Mouse (Mus musculus): ENCODE measurements around the gene BC028528. TPM values are rescaled to one million over a fixed set of nuclear protein-coding genes. Genes with fewer than 3 reads are reported as not detected.
"Not testable (repeated sequence)": the region's sequence is repeated elsewhere in the genome, so short reads cannot be mapped to it uniquely, and the experiment has no call there.

BC028528 gene
- polyA plus RNA-seq, 1 experiment = 5.6 TPM

DNA sequence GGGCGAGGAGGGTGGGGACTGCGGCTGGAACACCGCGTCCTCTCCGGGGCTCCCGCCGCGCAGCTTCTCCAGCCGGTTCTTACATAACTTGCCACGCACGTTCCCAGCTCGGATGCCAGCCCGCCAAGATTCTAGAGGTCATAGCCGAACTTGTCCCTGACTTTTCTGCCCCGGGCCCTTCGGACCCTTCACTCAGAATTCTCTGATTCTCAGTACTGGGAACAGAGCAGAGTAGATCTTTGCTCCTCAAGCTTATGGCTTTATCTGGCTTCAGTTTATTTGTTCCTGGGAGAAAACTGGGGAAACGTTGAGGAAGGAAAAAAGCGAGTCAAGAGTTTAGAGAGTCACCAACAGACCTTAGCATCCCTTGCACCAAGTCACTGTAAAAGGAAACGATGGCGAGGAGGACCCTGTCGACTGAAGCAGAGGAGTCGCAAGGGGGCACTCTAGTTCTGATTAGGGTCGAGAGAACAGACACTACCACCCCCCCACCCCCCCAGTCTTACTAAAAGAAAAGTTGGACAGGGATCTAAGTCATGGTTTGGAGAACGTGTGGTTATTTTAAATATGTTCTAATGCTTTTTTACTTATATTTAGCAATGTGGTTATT is 8.9 kb downstream of the BC028528 start:
- 1% methylated on average over 24 of the region's 24 CpGs for WGBS
- no peak for DNase-seq (ENCODE audit: low read depth, low spot score)

DNA sequence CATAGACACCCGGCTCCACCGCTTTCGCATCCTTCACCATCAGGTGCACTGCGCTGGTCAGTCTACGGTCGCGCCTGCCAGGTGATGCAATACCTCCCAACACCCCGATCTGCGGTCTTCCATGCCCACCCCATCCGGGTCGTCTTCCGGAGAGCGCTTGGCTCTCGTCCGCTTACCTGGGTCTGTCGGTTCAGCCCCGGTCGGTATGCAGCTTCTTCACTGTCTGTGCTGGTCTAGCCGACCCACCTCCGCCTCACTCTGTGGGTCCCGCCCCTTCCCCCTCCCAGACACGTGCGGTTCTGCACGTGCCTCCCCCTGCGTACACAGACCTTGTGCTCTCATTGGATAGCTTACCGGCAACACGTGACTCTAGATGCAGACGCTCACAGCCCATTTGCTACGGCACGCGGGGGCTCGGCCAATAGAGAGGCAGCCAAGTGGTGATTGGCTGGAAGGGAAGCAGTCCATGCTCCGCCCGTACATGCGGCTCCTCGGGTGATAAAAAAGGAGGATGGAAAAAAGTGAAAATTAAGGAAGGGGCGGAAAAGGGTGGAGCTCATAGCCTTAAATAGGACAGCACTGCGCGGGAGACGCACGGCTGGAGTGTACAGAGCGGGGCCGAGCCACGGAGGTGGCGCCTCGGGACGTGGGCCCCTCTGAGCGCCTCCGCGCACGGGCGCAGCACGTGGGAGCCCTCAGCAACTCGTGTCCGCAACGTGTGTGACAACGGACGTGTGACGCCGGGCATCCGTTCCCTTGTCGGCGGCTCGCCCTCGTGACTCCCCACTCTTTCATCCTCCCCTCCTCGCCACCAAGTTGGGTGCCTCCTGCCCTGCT is 9.6 kb downstream of the BC028528 start, which contains the start of gene Ciart:
Gene Ciart (minus strand): TSS at position 273 of the 837 bp plus-strand sequence.
- under 1% methylated on average over 66 of the region's 66 CpGs for WGBS
- peak; percentile 87 for DNase-seq (ENCODE audit: low read depth, low spot score)

DNA sequence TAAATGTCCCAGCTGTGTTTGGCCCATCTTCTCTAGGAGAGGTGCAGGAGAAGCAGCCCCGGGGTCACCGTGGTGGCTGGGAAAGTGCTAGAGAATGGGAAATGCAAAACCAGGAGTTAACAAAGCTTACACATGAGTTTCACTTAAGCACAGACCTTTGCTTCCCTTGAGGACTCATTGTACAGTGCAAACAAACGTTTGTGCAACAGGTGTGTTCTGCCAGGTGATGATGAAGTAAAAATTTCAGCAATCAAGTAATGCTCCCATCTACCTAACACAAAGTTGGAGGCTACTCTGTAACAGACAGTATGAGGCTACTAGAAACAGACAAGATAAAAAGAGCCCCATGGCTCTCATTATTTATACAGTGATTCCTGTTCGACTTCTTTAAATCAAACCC is 12.7 kb downstream of the BC028528 start:
- 76% methylated on average over 4 of the region's 4 CpGs for WGBS
- no peak for DNase-seq (ENCODE audit: low read depth, low spot score)

DNA sequence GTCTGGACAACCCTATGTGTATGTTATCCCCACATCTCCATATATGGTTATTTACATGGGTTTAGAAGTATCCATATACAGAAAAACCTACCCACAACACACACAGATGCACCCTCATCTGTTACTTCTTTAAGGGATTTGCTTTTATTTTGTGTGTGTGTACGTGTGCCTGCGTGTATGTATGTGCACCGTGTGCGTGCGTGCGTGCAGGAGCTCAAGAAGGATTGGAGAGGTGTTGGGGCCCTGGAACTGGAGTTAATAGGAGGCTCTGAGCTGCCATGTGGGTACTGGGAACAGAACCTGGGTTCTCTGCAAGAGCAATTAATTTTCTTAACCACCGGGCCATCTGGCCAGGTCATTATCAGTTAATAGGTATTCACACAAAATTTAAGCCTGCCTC is 19.8 kb downstream of the BC028528 start:
- 40% methylated on average over 7 of the region's 7 CpGs for WGBS
- no peak for DNase-seq (ENCODE audit: low read depth, low spot score)

DNA sequence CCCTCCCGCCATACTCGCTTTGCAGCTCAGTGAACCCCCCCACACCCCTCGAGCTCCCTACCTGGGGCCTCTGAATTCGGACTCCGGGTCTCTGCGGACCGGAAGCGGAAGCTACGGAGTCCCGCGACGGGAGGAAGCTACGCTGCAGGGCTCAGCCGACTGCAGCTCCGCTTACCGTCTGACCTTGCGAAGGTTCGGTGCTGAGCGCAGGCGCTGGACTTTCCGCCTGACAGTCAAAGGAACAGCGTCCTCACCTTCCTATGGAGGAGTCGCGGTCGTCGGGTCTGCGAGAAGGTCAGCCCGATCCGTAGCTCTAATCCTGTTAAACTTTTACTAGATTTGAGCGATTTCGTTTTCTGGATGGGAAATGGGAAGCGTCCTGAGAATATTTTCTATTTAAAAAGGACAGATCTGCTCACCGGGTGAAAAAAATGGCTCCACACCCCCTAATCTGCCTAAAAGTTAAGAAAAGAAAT is 20.4 kb downstream of the BC028528 start, which contains the start of gene Mrps21:
Gene Mrps21 (minus strand): TSS at position 128 of the 476 bp plus-strand sequence.
- WGBS = under 1% methylated on average over 33 of the region's 33 CpGs
- no peak for DNase-seq (ENCODE audit: low read depth, low spot score)

DNA sequence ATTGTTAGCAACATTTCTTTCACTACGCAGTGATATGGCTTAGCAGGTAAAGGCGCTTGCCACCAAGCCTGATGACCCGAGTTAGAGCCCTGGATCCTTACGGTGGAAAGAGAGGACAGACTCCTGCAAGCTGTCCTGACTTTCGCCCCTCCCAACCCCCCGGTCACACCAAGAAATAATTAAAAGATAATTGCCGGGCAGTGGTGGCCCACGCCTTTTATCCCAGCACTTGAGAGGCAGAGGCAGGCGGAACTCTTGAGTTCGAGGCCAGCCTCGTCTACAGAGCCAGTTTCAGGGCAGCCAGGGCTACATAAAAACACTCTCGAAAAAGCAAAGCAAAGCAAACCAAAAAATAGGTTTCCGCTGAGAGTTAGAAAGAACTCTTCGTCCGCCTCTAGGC is 20.8 kb downstream of the BC028528 start:
- 3% methylated on average over 15 of the region's 15 CpGs for WGBS
- DNase-seq (ENCODE audit: low read depth, low spot score) = no peak

DNA sequence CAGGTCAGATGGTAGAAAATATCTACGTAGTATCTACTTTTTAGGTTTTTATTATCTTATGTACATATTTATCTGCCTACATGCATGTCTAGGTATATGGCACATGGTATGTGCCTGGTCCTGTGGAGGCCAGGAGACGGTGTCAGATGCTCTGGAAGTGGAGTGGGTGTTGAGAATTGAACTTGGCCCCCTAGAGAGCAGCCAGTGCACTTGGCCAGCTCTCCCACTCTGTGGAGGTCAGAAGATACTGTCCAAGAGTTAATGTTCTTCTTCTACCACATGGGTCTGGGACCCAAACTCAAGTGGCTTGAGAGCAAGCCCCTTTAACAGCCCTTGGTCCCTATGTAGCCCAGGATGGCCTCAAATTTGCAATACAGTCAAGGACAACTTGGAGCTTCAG is 24.4 kb downstream of the BC028528 start:
- WGBS = 91% methylated on average over 2 of the region's 2 CpGs
- no peak for DNase-seq (ENCODE audit: low read depth, low spot score)

DNA sequence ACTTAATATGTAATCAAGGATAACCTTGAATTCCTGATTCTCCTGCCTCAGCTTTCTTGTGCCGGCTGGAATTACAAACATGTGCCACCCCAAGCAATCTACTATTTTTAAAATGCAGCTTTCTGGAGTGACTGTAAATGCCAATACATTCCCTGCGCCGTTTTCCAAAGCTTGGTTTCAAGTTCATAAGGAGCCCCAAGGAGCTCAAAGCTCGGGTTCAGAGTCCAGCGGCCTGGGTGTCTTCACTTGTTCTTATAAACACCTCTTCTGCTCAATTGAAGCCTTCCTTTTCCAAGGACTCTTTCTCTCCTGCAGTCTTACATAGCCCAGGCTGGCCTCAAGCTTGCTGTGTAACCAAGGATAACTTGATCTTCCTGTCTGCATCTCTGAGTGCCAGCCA is 25.7 kb downstream of the BC028528 start:
- WGBS = 86% methylated on average over 5 of the region's 5 CpGs
- DNase-seq (ENCODE audit: low read depth, low spot score) = no peak

DNA sequence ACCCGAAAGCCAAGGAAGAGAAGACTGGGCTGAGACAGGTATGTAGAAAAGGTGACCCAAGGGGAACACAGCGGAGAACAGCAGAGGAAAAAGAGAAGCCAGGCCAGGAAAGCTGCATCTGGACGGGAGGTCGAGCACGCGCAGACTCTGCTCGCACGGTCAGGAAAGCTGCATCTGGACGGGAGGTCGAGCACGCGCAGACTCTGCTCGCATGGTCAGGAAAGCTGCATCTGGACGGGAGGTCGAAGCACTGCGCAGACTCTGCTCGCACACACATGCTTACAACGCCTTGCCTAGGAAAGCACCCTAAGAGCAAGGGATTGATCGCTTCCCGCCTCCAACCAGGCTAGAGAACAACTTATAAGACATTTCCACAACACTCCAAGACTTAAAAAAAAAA is 26.2 kb downstream of the BC028528 start:
- WGBS = 95% methylated on average over 20 of the region's 20 CpGs
- no peak for DNase-seq (ENCODE audit: low read depth, low spot score)

DNA sequence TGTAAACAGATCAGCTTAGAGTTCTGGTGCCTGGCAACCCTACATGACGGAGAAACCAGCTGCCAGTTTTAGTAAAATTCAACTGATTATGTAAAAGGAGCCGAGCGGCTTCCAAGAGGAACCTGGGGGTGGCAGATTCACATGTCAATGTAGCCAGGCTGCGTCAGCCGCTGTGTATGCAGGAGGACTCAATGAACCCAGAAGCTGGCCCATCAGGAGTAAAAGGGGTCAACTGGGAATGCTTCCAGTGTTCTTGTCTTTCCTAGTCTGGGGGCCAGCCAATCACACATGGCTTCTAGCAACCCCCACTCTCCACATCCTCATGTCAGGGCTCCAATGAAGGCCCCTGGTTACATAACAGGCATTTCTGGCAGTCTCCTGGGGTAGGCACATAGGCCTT is 26.8 kb downstream of the BC028528 start:
- no peak for DNase-seq (ENCODE audit: low read depth, low spot score)
- WGBS = 93% methylated on average over 5 of the region's 5 CpGs

DNA sequence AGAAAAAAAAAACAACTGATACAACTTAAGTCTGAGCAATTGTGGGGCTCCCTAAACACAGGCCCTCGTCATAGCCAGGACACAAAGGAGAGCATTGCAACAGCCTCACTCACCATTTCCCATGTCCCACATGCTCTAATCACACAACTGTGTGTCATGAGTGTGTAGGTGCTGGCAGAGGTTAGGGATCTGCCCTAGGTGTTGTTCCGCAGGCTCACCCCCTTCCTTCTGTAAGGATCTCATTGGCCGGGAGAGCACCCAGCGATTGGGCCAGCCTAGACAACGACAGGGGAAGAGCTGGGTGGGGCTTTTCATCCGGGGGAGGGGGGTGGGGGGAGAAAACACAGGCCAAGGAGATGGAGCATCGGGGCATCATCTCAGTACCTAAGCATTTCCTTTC is 28.2 kb downstream of the BC028528 start:
- WGBS = 63% methylated on average over 7 of the region's 7 CpGs
- DNase-seq (ENCODE audit: low read depth, low spot score) = no peak

DNA sequence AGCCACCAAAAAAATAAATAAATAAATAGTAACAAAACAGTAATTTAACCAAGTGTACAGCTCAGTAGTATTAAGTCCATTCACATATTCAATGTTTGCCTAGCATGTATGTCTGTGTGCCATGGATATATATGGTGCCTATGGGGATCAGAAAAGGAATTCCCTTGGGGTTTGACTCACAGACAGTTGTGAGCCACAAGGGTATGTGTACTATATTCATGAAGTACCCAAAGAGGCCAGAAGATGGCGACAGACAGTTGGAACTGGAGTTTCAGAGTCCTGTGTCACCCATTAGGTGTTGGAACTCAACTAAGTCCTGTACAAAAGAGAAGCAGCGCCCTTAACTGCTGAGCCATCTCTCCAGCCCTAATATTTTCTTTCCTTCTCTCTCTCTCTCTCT is 30.0 kb downstream of the BC028528 start:
- 29% methylated on average over 2 of the region's 2 CpGs for WGBS
- no peak for DNase-seq (ENCODE audit: low read depth, low spot score)

DNA sequence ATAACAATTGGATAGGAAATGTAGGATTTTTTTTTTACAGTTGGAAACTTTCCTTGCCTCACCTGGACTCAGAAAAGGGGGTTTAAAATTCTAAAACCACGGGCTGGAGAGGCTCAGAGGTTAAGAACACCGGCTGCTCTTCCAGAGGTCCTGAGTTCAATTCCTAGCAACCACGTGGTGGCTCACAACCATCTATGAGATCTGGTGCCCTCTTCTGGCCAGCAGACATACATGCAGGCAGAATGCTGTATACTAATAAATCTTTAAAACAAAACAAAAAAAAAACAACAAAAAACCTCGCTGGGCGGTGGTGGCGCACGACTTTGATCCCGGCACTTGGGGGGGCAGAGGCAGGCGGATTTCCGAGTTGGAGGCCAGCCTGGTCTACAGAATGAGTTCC is 30.6 kb downstream of the BC028528 start:
- DNase-seq (ENCODE audit: low read depth, low spot score) = no peak
- WGBS = 76% methylated on average over 10 of the region's 10 CpGs

DNA sequence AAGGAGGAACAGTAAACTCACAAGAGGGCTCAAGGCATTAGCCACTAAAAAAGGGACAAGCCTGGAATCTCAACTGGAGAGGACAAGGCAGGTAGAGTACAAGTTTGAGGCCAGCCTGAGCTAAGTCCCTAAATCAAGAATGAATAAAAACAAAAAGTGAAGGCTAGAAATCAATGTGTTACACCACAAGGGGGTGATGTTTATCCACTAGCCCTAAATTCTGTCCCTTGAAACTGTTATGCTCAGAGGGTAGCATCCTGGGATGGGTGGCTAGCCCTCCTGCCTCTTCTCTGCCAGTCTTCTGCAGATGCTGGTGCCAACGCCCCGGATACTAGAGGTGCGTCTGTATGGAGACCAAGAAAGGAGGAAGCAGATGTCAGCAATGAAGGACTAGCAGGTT is 31.5 kb downstream of the BC028528 start:
- no peak for DNase-seq (ENCODE audit: low read depth, low spot score)
- WGBS = 80% methylated on average over 3 of the region's 3 CpGs

DNA sequence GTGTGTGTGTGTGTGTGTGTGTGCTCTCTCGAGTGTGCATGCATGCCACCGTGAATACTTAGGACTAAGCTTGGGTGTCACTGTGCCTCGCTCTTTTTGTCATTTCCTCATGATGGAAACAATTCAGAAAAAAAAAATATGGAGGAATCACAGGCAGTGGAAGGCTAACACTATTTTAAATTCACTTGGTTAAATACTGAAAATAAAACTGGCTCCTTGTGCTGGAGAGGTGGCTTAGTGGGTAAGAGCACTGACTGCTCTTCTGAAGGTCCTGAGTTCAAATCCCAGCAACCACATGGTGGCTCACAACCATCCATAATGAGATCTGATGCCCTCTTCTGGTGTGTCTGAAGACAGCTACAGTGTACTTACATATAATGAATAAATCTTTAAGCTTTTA is 33.5 kb downstream of the BC028528 start:
- not testable (repeated sequence) for DNase-seq (ENCODE audit: low read depth, low spot score)
- WGBS = 73% methylated on average over 3 of the region's 3 CpGs

DNA sequence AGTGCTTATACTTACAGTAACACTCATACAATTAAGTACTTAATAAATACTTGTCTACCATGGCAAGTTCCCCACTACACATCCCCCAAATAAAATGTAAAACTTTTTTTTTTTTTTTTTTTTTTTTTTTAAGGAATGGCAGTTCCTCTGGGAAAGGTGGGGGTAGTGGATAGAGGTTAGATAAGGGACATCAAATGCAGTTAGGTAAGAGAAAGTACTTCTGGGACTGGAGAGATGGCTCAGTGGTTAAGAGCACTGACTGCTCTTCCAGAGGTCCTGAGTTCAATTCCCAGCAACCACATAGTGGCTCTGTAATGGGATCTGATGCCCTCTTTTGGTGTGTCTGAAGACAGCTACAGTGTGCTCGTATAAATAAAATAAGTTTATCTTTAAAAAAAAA is 34.8 kb downstream of the BC028528 start:
- WGBS = 83% methylated on average over 1 of the region's 1 CpGs
- not testable (repeated sequence) for DNase-seq (ENCODE audit: low read depth, low spot score)

DNA sequence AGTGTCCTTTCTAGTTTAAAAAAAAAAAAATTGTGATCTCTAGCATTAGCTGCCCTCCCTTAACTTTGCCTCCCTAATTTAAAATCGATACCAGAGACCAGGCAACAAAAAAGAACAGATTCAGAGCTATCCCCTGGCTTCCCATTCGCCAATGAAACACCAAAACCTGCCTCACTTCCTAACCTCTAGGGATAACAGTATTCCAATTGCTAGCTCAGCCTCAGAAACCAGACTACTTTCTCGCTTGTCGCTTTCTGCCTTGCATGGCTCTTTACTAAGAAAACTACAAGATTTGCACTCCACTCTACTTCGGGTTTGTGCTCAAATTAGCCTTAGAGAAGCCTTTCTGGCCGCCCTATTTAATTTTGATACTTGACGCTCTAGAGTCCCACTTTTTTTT is 35.7 kb downstream of the BC028528 start:
- WGBS = 18% methylated on average over 7 of the region's 7 CpGs
- DNase-seq (ENCODE audit: low read depth, low spot score) = no peak

DNA sequence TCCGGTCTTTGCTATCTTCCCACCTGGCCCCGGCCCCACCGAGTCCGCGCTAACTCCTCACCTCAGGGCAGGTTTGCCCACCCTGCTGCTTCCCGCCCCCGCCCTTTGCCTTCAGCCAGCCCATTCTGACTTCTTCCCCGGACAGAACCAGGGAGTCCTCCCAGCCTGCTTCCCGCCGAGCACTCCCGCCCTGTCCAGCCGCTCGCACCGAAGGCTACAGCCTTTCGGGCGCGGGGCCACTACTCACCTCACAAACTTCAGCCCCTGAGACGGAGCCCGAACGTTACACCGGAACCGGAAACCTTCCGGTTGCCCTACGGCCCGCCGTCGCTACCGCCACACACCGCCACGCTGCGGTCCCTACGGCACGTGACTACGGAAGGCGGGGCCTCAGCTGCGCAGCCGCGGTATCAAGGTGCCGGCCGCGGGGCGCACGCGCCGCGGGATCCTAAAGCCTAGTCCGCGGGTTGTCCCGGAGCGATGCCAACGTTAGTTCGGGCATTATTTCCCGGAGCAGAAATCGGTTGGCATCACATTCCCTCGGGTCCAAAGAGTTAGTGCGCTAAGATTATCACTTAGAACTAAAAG is 36.2 kb downstream of the BC028528 start, which contains the start of gene Prpf3:
Gene Prpf3 (minus strand): TSS at position 384 of the 588 bp plus-strand sequence.
- DNase-seq (ENCODE audit: low read depth, low spot score) = peak; percentile 70
- WGBS = under 1% methylated on average over 56 of the region's 56 CpGs

DNA sequence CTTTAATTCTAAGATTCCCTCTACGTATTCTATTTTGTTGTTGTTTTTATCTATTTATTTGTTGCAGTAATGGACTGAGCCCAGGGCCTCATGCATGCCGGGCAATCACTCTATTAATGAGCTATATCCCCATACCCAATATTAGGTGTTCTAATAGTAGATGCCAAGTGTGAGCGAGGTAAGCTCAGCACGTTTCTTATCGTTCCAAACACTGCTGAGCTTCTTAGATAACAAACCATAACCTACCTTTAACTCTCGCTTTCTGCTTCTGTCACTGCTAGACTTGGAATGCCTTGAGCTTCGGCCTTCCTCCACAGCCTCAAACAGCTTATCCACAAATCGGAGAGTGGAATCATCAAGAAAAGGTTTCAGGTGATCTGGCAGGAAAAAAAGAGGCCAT is 40.5 kb downstream of the BC028528 start:
- 94% methylated on average over 8 of the region's 8 CpGs for WGBS
- DNase-seq (ENCODE audit: low read depth, low spot score) = no peak

DNA sequence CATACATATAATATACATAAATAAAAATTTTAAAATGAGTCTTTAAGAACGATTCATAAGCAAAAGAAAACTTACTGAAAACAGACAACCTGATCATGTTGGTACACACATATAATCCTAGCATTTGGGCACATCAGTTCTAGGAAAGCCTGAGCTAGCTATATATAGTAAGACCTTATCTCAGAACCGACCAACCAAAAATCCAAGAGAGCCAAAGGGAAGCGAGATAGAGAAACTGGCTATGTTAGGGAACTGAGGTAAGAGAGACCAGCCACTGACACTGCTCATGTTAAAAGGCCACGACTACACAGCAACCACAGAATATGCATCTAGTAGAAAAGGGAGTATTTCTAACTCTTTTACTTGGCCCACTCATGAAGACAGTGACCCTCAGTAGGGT is 41.2 kb downstream of the BC028528 start:
- WGBS = 85% methylated on average over 4 of the region's 4 CpGs

More for the DNA sequence above, 41.2 kb downstream of the BC028528 start:
- DNase-seq (ENCODE audit: low read depth, low spot score) = no peak

Measured in large intestine, adult 2 months (tissue).